Mouse (Mus musculus) gastrocnemius, adult 8-10 months (tissue): ENCODE measurements at regions not wholly inside any gene's neighbourhood (a gene's known extent, or its start where the extent isn't known, plus 50 kb on each side); places are given as distances from the start of the nearest gene placed in this dataset.

Experiments
- DNase-seq, 2 experiments: peaks; one replicate each; pipeline ENCODE4 v3.0.0; 2022; ENCODE audit warnings: low spot score in 2 of 2

DNA sequence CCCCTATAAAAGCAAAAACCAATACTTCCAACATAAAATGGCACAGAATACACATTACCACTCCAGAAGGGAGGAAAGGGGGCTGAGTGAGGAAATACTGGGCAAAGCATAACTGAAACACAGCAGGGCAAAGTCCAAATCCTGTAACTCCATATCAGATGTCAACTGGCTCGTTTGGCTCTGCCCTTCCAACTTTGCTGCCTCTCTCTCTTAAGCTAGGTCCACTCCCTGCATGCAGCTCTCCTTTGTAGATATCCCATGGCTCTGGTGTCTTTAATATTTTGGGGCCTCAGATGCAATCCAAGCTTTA lies 319.9 kb downstream of the H2al1j start:
- DNase-seq: no peak

DNA sequence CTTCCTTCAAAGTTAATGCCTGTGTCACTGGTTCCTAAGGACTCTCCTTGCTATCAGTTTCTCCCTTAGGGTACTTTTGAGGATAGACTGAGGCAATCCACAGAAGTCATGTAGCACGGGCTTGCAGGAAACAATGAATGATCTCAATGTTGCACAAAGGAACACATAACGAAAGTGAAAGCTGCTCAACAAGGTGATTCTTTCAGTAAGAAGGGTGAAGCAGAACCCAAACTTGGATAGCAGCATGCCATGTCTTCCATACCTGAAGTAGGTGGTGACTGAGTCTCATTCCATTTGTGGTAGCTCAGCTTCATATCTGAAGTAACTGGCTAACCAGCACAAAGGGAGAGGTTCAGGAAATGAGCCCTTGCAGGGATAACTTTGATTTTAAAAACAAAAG lies 325.7 kb downstream of the H2al1j start:
- DNase-seq: no peak

DNA sequence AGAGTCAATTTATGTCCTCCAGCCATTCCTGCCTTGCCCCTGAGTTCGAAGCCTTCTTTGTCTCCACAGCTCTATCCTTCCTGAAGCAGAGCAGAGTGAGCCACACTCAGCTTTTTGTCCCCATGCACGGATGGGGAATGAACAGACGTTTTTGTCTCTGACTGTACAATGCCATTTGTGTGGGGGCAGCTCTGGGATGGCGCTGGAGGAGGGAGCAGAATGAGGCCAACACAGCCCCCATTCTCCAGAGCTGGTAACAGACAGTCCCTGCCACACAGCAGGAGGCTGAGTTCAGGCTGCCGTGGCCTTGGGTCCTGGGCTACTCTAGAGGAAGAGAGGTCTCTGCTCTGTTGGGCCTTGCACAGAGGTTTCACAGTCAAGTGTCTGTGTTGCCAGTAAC lies 327.4 kb downstream of the H2al1j start:
- no peak for DNase-seq

DNA sequence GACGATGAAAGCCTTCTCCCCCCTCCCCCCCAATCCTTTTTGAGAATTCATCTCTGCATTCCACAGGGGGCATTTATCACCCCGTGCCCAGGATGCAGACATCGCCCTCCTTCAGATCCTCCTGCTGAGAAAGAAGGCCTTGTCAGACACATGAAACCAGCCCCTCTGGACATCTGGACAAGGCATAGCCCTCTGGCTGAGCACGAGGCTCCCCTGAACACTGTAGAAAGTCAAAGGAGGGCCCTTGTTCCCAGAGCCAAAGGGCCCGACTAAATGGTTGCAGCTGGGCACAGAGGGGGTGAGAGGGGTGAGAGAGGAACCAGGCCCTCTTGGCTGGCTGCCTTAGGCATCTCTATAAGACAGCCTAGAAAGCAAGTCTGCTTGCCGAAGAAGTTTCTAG lies 327.8 kb downstream of the H2al1j start:
- no peak for DNase-seq

DNA sequence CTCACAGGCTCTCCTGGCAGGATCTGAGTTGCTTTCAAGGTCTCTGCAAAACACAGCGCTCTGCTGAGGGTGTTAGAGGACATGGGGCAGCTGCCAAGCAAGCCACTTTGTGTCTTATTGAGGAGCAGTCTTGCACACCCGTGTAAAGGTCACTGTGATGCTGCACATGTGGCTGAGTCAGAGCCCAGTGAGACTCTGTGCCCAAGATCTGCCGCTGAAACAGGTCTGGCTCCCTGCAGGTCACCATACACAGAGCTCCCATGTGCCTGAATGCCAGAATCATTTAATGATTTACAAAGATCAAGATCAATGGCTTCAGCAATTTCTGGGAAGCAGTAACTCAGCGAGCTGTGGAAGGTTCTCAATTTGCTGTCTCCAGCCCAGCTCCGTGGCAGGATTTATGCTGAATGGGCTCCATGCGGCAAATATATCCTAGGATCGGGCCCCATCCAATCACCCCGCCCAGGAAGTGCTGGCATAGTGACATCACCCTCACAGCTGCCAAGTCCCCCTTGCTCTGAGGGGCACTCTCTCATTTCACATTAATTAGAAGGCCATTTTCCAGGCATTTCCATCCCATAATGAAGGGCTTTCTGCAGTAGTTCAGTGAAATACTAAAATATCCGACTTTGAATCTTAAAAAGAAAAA lies 330.1 kb downstream of the H2al1j start:
- DNase-seq: no peak

DNA sequence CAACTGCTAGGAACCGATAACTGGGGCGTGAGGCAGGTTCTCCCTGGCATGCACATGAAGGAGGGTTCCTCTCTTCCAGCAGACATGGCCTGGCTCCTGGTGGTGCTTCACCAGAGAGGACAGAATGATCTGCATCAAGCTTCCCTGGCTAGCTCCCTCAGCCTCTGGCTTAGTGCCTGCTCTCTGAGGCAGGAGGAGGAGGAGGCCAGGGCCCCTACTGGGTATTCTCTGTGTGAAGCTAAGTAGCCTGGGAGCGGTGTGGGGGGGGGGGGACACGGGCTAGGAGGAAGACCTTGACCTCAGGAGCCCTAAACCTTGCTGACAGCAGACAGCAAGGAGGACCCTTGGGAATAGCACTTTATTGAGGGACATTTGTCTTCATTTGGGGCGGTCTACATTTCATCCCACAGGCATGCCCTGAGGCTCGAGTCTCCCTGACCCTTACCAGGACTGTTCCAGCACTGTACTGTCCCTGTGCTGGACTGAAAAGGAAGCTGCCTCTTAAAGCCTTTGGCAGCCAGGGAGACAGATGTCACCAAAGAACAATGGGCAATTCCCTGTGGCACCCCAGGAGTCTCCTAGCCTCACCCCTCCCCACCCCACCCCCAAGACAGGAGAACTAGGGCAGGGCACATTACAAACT lies 335.7 kb downstream of the H2al1j start:
- peak; percentile 21 to 25 for DNase-seq

DNA sequence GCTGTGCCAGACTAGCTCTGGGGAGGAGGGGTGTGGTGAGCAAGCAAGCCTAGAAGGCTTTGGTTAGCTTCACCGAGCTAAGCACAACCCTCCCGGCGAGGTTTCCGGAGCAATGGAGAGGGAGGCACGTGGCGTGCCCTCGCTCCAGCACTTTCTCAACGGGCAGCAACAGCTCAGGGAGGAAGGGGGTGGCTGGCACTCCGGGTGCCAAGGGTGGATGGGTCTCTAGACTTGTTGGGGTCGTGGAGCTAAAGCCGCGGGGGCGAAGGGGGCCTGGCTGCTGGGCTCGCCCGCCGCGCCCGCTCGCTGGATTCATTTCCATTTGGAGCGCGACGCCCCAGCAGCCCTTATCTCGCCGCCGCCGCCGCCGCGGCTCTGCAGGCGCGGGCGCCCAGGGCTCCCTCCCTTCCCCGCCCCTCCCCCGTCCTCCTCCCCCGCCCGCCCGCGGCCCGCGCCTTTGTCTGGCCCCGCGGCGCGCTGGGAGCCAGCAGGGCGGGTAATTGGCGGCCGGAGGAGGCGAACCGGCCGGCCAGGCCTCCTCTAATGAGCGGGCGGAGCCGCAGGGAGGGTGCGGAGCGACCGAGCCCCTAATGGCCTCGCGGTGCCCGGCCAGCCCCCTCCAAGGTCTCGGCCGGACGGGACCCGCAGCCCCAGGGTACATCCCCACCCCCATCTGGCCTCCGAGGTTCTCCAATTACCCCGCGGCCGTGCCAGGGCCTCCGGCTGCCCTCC lies 336.9 kb downstream of the H2al1j start:
- DNase-seq: peak; percentile 28 to 42

DNA sequence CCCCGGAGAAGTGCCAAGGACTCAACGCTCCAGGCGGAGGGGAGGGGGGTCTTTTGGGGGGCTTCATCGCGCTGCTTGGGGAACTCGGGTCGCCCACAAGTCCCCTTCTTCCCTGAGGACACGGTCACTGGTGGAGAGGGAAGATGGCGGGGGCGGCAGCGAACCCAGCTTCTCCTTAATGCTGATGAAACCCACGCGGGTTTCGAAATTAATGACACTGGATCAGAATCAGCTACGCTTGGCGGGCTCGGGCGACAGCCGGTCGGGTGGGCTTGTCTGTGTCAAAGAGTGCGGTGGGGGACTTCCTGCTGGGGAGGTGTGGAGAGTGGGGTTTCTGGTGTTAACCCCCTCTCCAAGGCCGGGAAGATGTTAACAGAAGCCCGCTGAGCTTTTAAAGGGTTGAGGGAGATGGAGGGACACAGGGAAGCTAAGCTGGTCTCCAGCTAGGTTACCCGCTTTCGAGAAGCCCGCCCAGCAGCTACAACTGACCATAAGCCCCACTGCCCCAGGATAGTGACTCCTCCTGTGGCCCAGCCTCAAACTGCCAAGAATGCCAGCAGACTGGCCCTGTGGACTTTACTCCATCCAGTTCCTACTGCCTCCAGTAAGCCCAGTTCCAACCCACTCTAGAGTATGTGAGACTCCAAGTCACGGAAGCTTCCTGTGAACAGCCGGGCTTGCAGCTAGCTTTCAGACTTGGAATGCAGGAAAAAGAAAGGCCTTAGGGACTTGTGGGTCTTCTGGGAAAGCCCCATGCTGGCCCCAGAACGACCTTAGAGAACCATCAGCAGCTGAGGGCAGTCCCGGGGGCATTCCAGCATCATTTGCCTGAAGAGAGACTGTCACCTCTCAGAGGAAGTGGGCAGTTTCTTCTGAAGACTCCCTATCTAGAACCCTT lies 337.7 kb downstream of the H2al1j start:
- no peak for DNase-seq

DNA sequence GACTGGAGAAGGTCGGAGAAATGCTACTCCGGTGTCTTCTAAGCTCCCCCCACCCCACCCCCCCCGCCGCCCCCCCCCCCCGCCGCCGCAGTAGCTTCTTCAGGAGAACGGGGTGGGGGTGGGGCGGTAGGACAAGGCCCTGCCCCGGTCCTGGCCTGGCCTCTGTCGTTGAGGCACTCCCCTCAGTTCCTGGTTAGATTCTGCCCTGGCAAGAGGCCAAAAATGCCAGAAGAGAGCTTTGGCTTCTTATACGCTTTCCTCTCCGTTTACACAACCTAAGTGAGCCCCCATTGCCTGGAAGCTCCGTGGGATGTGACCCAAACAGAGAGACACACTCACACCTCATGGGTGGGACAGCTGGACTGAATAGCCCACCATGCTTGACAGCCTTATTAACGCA lies 338.9 kb downstream of the H2al1j start:
- DNase-seq: no peak

DNA sequence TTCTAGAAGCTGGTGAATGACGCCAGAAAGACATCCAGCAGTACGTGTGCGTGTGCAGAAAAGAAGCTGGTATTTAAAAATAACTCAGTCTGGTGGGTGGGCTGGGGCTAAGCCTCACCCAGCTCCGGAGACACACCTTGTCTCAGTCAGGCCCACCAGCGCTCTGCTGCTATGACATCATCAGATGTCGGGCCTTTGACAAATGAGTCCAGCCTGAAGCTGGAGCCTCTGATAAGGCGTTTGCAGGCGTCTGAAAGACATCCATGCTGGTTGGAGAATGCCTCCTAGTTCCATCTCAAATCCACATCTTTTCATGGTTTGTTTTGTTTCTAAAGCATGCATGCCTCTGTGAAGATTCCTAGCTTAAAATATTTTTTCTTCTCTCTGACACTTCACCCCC lies 344.2 kb downstream of the H2al1j start:
- DNase-seq: no peak

DNA sequence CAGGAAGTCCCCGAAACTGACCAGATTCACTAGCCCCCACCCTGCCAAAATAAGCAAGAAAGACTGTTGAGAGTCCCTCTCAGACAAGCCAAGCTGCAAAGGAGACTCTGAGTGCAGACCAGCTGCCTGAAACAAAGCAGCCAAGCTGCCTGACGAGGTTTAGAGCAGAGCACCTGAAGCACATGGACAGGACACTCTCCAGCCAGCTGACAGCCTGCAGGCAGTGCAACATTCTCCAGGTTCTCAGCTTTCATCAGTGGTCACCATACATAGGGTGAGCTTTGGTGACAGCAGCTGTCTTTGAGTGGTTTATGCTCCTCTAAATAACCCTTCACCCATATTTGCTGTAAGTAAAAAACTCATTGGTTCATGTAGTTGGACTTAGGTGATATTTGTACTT lies 350.5 kb downstream of the H2al1j start:
- no peak for DNase-seq

DNA sequence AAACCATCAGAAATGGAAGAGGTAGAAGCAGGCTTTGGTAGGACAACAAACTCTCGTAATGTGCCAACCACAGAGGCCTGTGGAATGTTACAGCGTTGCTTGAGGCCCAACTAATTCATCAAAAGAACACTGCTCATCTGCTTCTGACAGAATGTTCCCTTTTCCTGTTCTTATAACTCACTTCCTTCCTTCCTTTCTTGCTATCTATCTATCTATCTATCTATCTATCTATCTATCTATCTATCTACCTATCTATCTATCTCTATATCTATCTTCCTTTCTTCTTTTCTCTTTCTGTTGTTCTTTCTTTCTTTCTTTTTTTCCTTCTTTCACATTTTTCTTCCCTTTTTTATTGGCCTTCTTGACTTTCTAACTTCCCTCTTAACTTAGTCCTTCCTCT lies 353.7 kb downstream of the H2al1j start:
- no peak for DNase-seq

DNA sequence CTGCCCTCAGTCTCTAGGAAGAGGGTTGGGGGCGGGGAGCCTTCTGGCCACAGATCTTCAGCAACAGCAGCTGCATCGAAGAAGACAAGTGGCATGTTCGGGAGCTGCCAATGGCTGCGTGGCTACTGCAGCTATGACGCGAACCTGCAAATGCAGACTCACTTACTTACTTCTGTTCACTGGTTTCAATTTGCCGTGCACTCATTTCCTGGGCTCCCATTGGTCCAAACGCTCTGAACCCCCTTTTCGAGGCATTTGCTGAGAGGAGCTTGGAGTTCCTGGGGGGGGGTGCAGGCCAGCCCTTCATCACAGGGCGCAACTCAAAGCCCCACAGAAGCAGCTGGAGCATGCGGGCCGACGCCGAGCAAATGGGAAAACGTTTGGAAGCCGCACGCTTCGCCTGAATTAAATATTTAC lies 362.4 kb downstream of the H2al1j start:
- DNase-seq: no peak

DNA sequence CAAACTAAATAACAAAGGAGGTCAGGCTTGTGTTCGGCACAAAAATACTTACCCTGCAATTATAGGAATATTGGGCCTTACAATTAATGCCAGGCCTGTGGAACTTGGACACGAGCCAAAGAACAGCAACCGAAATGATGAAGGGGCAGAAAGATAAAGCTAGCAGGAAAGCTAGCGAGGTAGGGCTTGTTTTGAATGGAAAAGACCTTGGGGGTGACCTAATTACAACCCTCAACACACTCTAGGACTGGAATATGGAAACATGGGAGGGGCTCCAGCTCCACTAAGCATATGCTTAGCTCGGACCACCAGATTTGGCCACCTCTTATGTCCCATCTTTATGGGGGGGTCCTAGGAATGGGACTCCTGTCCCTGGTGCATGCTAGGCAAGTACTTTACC lies 362.8 kb downstream of the H2al1j start:
- no peak for DNase-seq

DNA sequence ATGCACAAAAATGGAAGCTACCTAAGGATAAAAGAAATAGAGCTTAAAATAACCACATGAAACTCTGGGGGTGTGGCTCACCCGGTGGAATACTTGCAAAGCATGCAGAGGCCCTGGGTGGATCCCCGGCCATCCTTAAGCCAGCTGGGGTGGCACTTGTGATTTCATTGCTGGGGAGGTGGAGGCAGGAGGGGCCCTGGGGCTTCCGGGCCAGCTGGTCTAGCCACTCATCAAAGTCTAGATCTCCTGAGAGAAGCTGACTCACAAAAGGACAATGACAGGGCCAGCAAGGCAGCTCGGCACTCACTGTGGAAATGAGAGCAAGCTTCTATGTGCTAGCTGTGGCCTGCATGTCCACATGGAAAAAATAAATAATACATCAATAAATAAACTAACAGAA lies 363.4 kb downstream of the H2al1j start:
- no peak for DNase-seq

DNA sequence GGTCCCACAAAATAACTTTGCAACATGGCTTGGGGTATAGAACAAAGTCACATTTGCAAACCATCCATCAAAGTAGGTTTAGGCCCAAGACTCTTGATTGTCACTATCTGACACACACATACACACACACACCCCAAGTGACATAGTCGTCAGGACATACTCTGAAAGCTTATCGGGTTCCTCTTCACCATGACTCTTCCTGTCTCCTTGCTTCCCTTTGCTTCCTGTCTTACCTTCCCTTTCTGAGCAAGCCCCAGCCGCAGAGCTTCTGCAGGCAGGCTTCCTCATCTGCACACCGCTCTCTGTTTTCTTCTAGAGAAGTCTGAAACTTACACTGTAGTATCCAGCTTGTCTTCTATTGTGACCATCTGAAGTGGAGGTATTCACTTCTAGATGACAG lies 368.9 kb downstream of the H2al1j start:
- no peak for DNase-seq

DNA sequence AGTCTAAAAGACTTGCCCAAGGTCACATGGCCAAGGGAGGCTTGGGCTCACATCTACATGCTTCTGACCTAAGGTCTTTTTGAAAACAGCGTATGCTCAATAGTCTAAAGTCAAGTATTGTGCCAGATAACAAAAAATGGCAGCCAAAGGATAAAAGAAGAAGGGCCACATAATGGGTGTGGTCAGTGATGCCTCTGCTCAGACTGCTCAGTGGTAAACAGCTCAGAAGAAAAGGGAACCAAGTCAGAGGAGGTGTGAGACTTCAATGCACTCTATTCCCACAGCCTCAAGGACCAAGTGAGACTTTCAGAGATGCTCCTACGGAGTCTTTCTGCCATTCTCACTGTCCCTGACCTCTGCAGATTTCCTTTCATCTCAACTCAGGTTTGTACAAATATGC lies 373.5 kb downstream of the H2al1j start:
- no peak for DNase-seq

DNA sequence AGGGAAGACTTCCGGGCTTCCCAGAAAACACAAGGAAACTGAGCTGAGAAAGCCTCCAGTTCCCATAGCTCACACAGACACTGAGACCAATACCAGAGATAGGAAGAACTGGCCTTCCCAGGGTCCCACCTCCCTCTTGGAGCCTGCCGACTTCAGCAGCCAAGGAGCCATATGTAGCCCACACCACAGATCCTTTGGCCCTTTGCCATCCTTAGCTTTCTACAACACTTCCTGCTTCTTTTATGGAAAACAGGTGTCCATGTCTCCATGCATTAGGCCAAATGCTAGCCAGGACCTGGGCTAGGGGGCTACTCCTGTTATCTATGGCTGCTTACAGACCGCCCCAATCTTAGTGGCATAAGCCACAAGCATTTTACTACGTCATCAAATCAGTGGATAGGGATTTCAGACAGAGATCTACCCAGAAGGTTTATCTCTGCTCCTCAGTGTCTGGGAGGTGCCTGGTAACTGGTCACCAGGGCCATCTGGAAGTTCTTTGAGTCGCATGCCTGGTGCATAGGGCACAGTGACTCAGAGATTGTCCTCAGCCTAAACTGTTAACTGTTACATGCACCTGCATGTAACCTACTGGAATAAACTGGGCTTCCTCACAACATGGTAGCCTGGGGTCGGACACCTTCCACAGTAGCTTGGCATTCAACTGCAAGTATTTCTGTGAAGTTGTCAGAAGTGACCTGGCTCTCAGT lies 378.4 kb downstream of the H2al1j start:
- no peak for DNase-seq

DNA sequence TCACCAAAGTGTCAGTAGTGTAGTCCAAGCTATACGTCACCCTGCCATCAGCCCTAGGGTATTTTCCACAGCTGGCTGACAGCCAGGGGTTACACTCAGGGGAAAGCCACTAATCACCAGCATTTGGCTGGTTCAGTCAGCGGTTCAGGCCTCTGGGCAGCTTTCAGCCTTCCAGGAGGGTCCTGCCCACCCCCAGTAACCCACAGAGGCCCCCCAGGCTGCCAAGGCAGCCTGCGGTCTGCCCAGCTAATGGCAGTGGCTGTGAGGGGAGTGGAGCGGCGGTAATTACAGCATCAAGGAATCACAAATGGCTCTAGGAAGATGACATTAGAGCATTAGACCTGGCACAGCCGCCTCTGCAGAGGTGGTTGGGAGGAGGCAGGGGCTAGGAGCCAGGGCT lies 379.7 kb downstream of the H2al1j start:
- no peak for DNase-seq

DNA sequence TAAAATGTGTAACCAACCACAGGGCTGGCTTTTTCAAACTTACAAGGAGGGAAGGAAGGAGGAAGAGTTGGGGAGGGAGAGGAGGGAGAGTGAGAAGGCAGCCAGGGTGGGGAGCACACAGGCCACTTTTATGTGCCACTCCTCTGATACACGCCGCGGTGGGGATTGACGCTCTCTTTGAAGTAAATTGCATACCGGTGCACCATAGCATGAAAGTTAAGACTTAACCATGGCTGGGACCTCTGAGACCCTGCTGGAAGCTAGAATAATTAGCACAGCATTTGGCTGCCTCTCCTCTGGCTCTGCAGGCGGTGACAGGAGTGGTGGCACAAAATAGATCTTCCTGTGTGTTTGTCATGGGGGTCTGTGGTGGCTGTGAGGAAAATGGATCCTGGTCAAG lies 380.7 kb downstream of the H2al1j start:
- no peak for DNase-seq

DNA sequence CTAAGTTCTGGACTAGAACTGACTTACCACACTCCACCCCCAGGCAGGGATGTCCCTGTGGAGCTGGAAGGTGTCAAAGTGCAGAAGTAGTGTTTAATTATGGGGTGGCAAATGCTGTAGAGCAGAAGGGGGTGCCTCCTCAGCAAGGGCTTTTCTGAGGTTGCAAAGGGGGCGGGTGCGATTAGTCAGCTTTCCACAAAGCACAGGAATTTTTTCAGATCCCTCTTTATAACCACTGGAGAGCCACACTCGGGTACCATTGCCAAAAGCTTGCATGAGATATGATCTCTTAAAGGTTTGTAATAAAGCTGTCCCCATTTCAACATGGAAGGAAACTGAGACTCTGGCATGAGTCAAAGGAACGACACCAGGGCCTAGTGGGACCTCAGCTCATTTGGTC lies 381.7 kb downstream of the H2al1j start:
- DNase-seq: no peak

DNA sequence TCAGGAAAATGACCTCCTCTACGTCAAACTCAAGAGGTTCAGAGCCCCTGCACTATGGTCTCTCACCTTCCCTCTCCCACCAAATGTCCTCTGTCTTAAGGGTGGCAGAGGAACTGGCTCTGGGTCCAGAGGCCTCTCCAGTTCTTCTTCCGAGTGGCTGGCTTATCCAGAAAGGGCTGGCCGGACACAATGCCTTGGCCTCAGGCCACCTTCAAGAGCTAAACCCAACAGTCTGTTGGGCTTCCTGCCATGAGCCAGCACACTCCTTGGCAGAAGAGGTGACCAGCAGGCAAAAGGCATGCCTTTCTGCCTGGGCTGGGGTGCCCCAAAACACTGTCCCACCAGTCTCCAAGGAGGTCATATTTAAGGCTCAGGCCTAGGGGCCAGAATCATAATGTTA lies 385.8 kb downstream of the H2al1j start:
- DNase-seq: no peak
